Mouse (Mus musculus) CH12.LX (cell line): ENCODE measurements around the gene Avl9. TPM values are rescaled to one million over a fixed set of nuclear protein-coding genes. Genes with fewer than 3 reads are reported as not detected.

Experiments
- DNase-seq: peaks from one replicate; pipeline ENCODE4 v3.0.0-alpha.2; 2013; ENCODE audit errors: extremely low read depth
- H3K27ac ChIP-seq: 2 replicates; pipeline ENCODE4 v1.5.1; 2012; ENCODE audit warnings: low read depth, mild to moderate bottlenecking, control low read depth, moderate library complexity; ENCODE audit not compliant: insufficient read depth
- H3K27me3 ChIP-seq: replicated peaks from 2 replicates; pipeline ENCODE3; 2012; ENCODE audit warnings: inconsistent platforms
- H3K36me3 ChIP-seq, 2 experiments: replicated peaks in 1 of 2; 2 replicates each; pipeline versions ENCODE3 to v1.6.1; 2012; ENCODE audit warnings: inconsistent platforms in 1 of 2, low read length in 1 of 2, mild to moderate bottlenecking in 1 of 2, mixed read lengths in 1 of 2, moderate library complexity in 1 of 2; ENCODE audit not compliant: control insufficient read depth in 1 of 2, insufficient read depth in 1 of 2
- H3K4me1 ChIP-seq, 2 experiments: 2 replicates each; pipeline ENCODE4 v1.6.1; 2012; ENCODE audit warnings: inconsistent platforms in 1 of 2, moderate library complexity in 1 of 2; ENCODE audit not compliant: insufficient read depth in 2 of 2, control insufficient read depth in 1 of 2
- H3K4me2 ChIP-seq: 2 replicates; pipeline ENCODE4 v1.6.1; 2012; ENCODE audit warnings: low read depth, mild to moderate bottlenecking, control low read depth; ENCODE audit not compliant: poor library complexity, insufficient read depth, severe bottlenecking
- H3K4me3 ChIP-seq, 3 experiments: fragments of 150-350 bp in 1 of 3; sonication (generic) in 1 of 3; replicated peaks in 1 of 3; 2 replicates each; pipeline versions ENCODE3 to v1.5.1; 2011 to 2012; ENCODE audit warnings: low read depth in 2 of 3, low read length in 2 of 3, mild to moderate bottlenecking in 2 of 3, moderate library complexity in 2 of 3, control low read depth in 1 of 3, improper control_type of control experiment in 1 of 3, inconsistent platforms in 1 of 3, mixed read lengths in 1 of 3; ENCODE audit not compliant: poor library complexity in 1 of 3
- H3K79me2 ChIP-seq: replicated peaks from 2 replicates; pipeline ENCODE4 v1.6.1; 2012; ENCODE audit warnings: mild to moderate bottlenecking, moderate library complexity; ENCODE audit not compliant: control insufficient read depth, poor library complexity, insufficient read depth, severe bottlenecking; ENCODE audit errors: extremely low read depth
- H3K9ac ChIP-seq: 2 replicates; pipeline ENCODE4 v1.6.1; 2012; ENCODE audit warnings: low read depth, mild to moderate bottlenecking, control low read depth, moderate library complexity; ENCODE audit not compliant: insufficient read depth
- H3K9me3 ChIP-seq: replicated peaks from 2 replicates; pipeline ENCODE3; 2012; ENCODE audit warnings: low read length, inconsistent platforms, mixed read lengths
- BHLHE40 ChIP-seq: IDR thresholded peaks from 2 replicates; pipeline ENCODE4 v1.6.1; 2011; ENCODE audit warnings: mild to moderate bottlenecking, low read depth, low read length, improper control_type of control experiment
- CHD1 ChIP-seq: IDR thresholded peaks from 2 replicates; pipeline ENCODE4 v1.6.1; 2012; ENCODE audit warnings: low read depth, low read length, improper control_type of control experiment, inconsistent platforms
- CHD2 ChIP-seq: IDR thresholded peaks from 2 replicates; pipeline ENCODE4 v1.6.1; 2011; ENCODE audit warnings: low read length, improper control_type of control experiment
- CTCF ChIP-seq, 2 experiments: IDR thresholded peaks in 1 of 2; conservative IDR thresholded peaks in 1 of 2; 2 replicates each; pipeline ENCODE4 v1.5.1; 2011 to 2012; ENCODE audit warnings: low read depth in 2 of 2, low read length in 2 of 2, improper control_type of control experiment in 1 of 2, inconsistent platforms in 1 of 2, mild to moderate bottlenecking in 1 of 2, moderate library complexity in 1 of 2
- ETS1 ChIP-seq: conservative IDR thresholded peaks from 2 replicates; pipeline ENCODE4 v1.6.1; 2012; ENCODE audit warnings: low read depth, mild to moderate bottlenecking, inconsistent platforms, low read length, improper control_type of control experiment, moderate library complexity
- GABPA ChIP-seq: IDR thresholded peaks from 2 replicates; pipeline ENCODE4 v1.6.1; 2012; ENCODE audit warnings: low read depth, low read length, improper control_type of control experiment, inconsistent platforms; ENCODE audit not compliant: insufficient replicate concordance
- JUN ChIP-seq: IDR thresholded peaks from 2 replicates; pipeline ENCODE4 v1.6.1; 2011; ENCODE audit warnings: low read depth, mild to moderate bottlenecking, low read length, improper control_type of control experiment, moderate library complexity; ENCODE audit not compliant: insufficient read depth
- MAX ChIP-seq: IDR thresholded peaks from 2 replicates; pipeline ENCODE4 v1.6.1; 2011; ENCODE audit warnings: low read length, improper control_type of control experiment
- MEF2A ChIP-seq: IDR thresholded peaks from 2 replicates; pipeline ENCODE4 v1.6.1; 2014; ENCODE audit warnings: low read depth, mild to moderate bottlenecking, inconsistent platforms, low read length, improper control_type of control experiment, borderline replicate concordance
- MXI1 ChIP-seq: IDR thresholded peaks from 2 replicates; pipeline ENCODE4 v1.6.1; 2011; ENCODE audit warnings: mild to moderate bottlenecking, low read depth, low read length, improper control_type of control experiment
- MYC ChIP-seq: IDR thresholded peaks from 2 replicates; pipeline ENCODE4 v1.6.1; 2011; ENCODE audit warnings: low read depth, mild to moderate bottlenecking, improper control_type of control experiment, low read length
- NELFE ChIP-seq: IDR thresholded peaks from 2 replicates; pipeline ENCODE4 v1.6.1; 2011; ENCODE audit warnings: low read depth, low read length, improper control_type of control experiment
- NRF1 ChIP-seq: IDR thresholded peaks from 2 replicates; pipeline ENCODE4 v1.6.1; 2014; ENCODE audit warnings: low read depth, mild to moderate bottlenecking, inconsistent platforms, low read length, improper control_type of control experiment, moderate library complexity
- PAX5 ChIP-seq: IDR thresholded peaks from 2 replicates; pipeline ENCODE4 v1.6.1; 2012; ENCODE audit warnings: low read length, inconsistent platforms, mixed read lengths
- POLR2A ChIP-seq: IDR thresholded peaks from 2 replicates; pipeline ENCODE4 v1.6.1; 2011; ENCODE audit warnings: low read depth, mild to moderate bottlenecking, improper control_type of control experiment, low read length
- POLR2AphosphoS2 ChIP-seq: IDR thresholded peaks from 2 replicates; pipeline ENCODE4 v1.6.1; 2011; ENCODE audit warnings: low read depth, low read length, improper control_type of control experiment
- RAD21 ChIP-seq: IDR thresholded peaks from 2 replicates; pipeline ENCODE4 v1.6.1; 2011; ENCODE audit warnings: low read depth, mild to moderate bottlenecking, low read length, improper control_type of control experiment, moderate library complexity
- SIN3A ChIP-seq: IDR thresholded peaks from 2 replicates; pipeline ENCODE4 v1.6.1; 2012; ENCODE audit warnings: low read length, improper control_type of control experiment, inconsistent platforms
- SMC3 ChIP-seq: IDR thresholded peaks from 2 replicates; pipeline ENCODE4 v1.6.1; 2011; ENCODE audit warnings: low read depth, low read length, improper control_type of control experiment
- TBP ChIP-seq: conservative IDR thresholded peaks from 2 replicates; pipeline ENCODE4 v1.6.1; 2011; ENCODE audit warnings: low read depth, low read length, improper control_type of control experiment
- TCF12 ChIP-seq: IDR thresholded peaks from 2 replicates; pipeline ENCODE4 v1.6.1; 2014; ENCODE audit warnings: low read depth, mild to moderate bottlenecking, inconsistent platforms, low read length, improper control_type of control experiment
- ZC3H11A ChIP-seq: IDR thresholded peaks from 2 replicates; pipeline ENCODE4 v1.6.1; 2012; ENCODE audit warnings: low read depth, mild to moderate bottlenecking, inconsistent platforms, low read length, improper control_type of control experiment
- ZKSCAN1 ChIP-seq: IDR thresholded peaks from 2 replicates; pipeline ENCODE4 v1.6.1; 2012; ENCODE audit warnings: low read depth, inconsistent platforms, low read length, improper control_type of control experiment, borderline replicate concordance
- ZMIZ1 ChIP-seq: IDR thresholded peaks from 2 replicates; pipeline ENCODE4 v1.6.1; 2012; ENCODE audit warnings: low read depth, mild to moderate bottlenecking, inconsistent platforms, low read length, improper control_type of control experiment
- dilution Hi-C: fragments of 300-500 bp; cut with MboI; formaldehyde crosslinking; loops from 2 replicates; pipeline ENCODE4 v1.14.3; 2020; ENCODE audit warnings: low sequenced_read_pairs; ENCODE audit not compliant: extremely low pct_unique_long_range_greater_than_20kb, extremely low pct_ligation_motif_present
- in situ Hi-C: fragments of 300-500 bp; cut with MboI; formaldehyde crosslinking; loops from 3 replicates; pipeline ENCODE4 v1.14.3; 2019; ENCODE audit warnings: low sequenced_read_pairs, low pct_ligation_motif_present, low pct_unique_long_range_greater_than_20kb, mixed read lengths
- polyA plus RNA-seq: library from polyadenylated mRNA; unstranded; fragments of >175 nt; gene quantifications from 2 replicates; pipeline ENCODE4 v1.2.1, GENCODE M21; 2012; ENCODE audit warnings: low read depth; ENCODE audit not compliant: insufficient read length
- total RNA-seq, 2 experiments: library from RNA; depleted of rRNA; stranded (reverse); fragments of 300-350 nt in 1 of 2; fragments of >200 nt in 1 of 2; gene quantifications; 2 replicates each; pipeline ENCODE4 v1.2.3; 2012 to 2014

Avl9 gene
- total and polyA plus RNA-seq, 3 experiments = 12.8 to 20.4 (median 13.1) TPM

- H3K4me1 ChIP-seq = no peaks in the 10 kb centered on the region
- dilution Hi-C loops (no loop called here), in situ Hi-C loops (loop anchor here (10.0 kb wide), 2 partner anchors 96 to 756 kb away; no protein-coding TSS in a partner anchor)
- H3K9me3 ChIP-seq = no peaks in the 10 kb centered on the region
- no peaks in the 10 kb centered on the region for H3K79me2 ChIP-seq
- no peak overlapping the region for H3K27ac ChIP-seq
- H3K9ac ChIP-seq = no peak overlapping the region
- no peaks in the 10 kb centered on the region for H3K36me3 ChIP-seq
- no peaks in the 10 kb centered on the region for H3K27me3 ChIP-seq
- peak; percentile 64 for DNase-seq
- no peak overlapping the region for H3K4me3 ChIP-seq
- H3K4me2 ChIP-seq = no peak overlapping the region
- TF ChIP-seq ETS1 = no peak
- TF ChIP-seq ZC3H11A = peak; percentile 50
- TF ChIP-seq POLR2A = no peak
- TF ChIP-seq BHLHE40 = no peak
- TF ChIP-seq CTCF (conservative IDR thresholded peaks at IDR 0.05 in 1 of 2, IDR thresholded peaks at IDR 0.05 in 1 of 2; ENCODE audit: low read depth in 2 of 2, low read length in 2 of 2) = peak; percentile 88 to 90
- no peak for TF ChIP-seq GABPA
- peak; percentile 98 for TF ChIP-seq RAD21
- 0 out of 2 replicates have a peak, but pooled peaks have one; percentile 26 for TF ChIP-seq SIN3A
- no peak for TF ChIP-seq CHD1
- no peak for TF ChIP-seq JUN
- no peak for TF ChIP-seq ZKSCAN1
- TF ChIP-seq TBP = no peak
- no peak for TF ChIP-seq MEF2A
- peak; percentile 88 for TF ChIP-seq SMC3
- TF ChIP-seq TCF12 = no peak
- no peak for TF ChIP-seq NELFE
- TF ChIP-seq NRF1 = 0 out of 2 replicates have a peak, but pooled peaks have one; percentile 4
- TF ChIP-seq PAX5 = no peak
- TF ChIP-seq MAX = no peak
- no peak for TF ChIP-seq POLR2AphosphoS2
- TF ChIP-seq MYC = no peak
- no peak for TF ChIP-seq MXI1
- no peak for TF ChIP-seq ZMIZ1
- no peak for TF ChIP-seq CHD2
These were observed 94.0 kb downstream of the Avl9 start for GRCm38 (mm10) chr6:56808656-56809055.

Other genes with a start within 250 kb of the Avl9 start
- gene Pde1c, start 145.8 kb upstream of the Avl9 start, total RNA-seq (2012; rRNA removed) = 3.2 and 3.8 TPM in 2 replicates
- gene Pde1c, start 145.8 kb upstream of the Avl9 start, total RNA-seq (2014; rRNA removed) = 2.3 and 3.0 TPM in 2 replicates
- gene Pde1c, start 145.8 kb upstream of the Avl9 start, polyA plus RNA-seq = 2.3 and 2.4 TPM in 2 replicates
- gene Lsm5, start 10.2 kb upstream of the Avl9 start, total RNA-seq (2012; rRNA removed) = 89.3 and 103 TPM in 2 replicates
- 298 and 357 TPM in 2 replicates for gene Lsm5, start 10.2 kb upstream of the Avl9 start, total RNA-seq (2014; rRNA removed)
- 80.0 and 98.9 TPM in 2 replicates for gene Lsm5, start 10.2 kb upstream of the Avl9 start, polyA plus RNA-seq
- 11.0 and 13.3 TPM in 2 replicates for gene Kbtbd2, start 82.9 kb downstream of the Avl9 start, total RNA-seq (2012; rRNA removed)
- gene Kbtbd2, start 82.9 kb downstream of the Avl9 start, total RNA-seq (2014; rRNA removed) = 29.5 and 34.2 TPM in 2 replicates
- gene Kbtbd2, start 82.9 kb downstream of the Avl9 start, polyA plus RNA-seq = 8.4 and 9.3 TPM in 2 replicates
- gene Fkbp9, start 117.2 kb downstream of the Avl9 start, total RNA-seq (2012; rRNA removed) = 0.97 and 1.7 TPM in 2 replicates
- gene Fkbp9, start 117.2 kb downstream of the Avl9 start, total RNA-seq (2014; rRNA removed) = not detected in 2 replicates
- 0.07 and 0.08 TPM in 2 replicates for gene Fkbp9, start 117.2 kb downstream of the Avl9 start, polyA plus RNA-seq
- gene Nt5c3, start 209.0 kb downstream of the Avl9 start, total RNA-seq (2012; rRNA removed) = 23.7 and 23.8 TPM in 2 replicates
- 82.4 and 82.5 TPM in 2 replicates for gene Nt5c3, start 209.0 kb downstream of the Avl9 start, total RNA-seq (2014; rRNA removed)
- 36.5 and 38.7 TPM in 2 replicates for gene Nt5c3, start 209.0 kb downstream of the Avl9 start, polyA plus RNA-seq
- 0.25 and 0.29 TPM in 2 replicates for gene Vmn1r4, start 209.1 kb downstream of the Avl9 start, total RNA-seq (2012; rRNA removed)
- 0.11 and 0.41 TPM in 2 replicates for gene Vmn1r4, start 209.1 kb downstream of the Avl9 start, total RNA-seq (2014; rRNA removed)
- 0.11 and 0.12 TPM in 2 replicates for gene Vmn1r4, start 209.1 kb downstream of the Avl9 start, polyA plus RNA-seq